Mouse (Mus musculus) hindbrain, embryonic 13.5 days (tissue): ENCODE measurements around the gene Pam. TPM values are rescaled to one million over a fixed set of nuclear protein-coding genes. Genes with fewer than 3 reads are reported as not detected.
"Not testable (repeated sequence)": the region's sequence is repeated elsewhere in the genome, so short reads cannot be mapped to it uniquely, and the experiment has no call there.

Source experiments
- ATAC-seq: fragments of 200-750 bp; cut with Nextera tagmentation; 2 replicates; pipeline ENCODE4 v1.8.0; 2017; ENCODE audit warnings: moderate TSS enrichment; ENCODE audit not compliant: low FRiP score
- H3K27ac ChIP-seq: fragments of 300-500 bp; sonication (generic); 2 replicates; pipeline ENCODE4 v1.5.1; 2015; ENCODE audit warnings: inconsistent platforms, mild to moderate bottlenecking, moderate library complexity
- H3K27me3 ChIP-seq: fragments of 300-500 bp; sonication (generic); 2 replicates; pipeline ENCODE4 v1.6.1; 2015; ENCODE audit warnings: mild to moderate bottlenecking, inconsistent platforms
- H3K36me3 ChIP-seq: fragments of 300-500 bp; sonication (generic); 2 replicates; pipeline ENCODE4 v1.6.1; 2015; ENCODE audit warnings: mild to moderate bottlenecking, inconsistent platforms
- H3K4me1 ChIP-seq: fragments of 300-500 bp; sonication (generic); replicated peaks from 2 replicates; pipeline ENCODE4 v1.6.1; 2015; ENCODE audit warnings: inconsistent platforms
- H3K4me2 ChIP-seq: fragments of 300-500 bp; sonication (generic); 2 replicates; pipeline ENCODE4 v1.6.1; 2015; ENCODE audit warnings: inconsistent platforms, mild to moderate bottlenecking, moderate library complexity
- H3K4me3 ChIP-seq: fragments of 300-500 bp; sonication (generic); 2 replicates; pipeline ENCODE4 v1.5.1; 2015; ENCODE audit warnings: mild to moderate bottlenecking, inconsistent platforms
- H3K9ac ChIP-seq: fragments of 300-500 bp; sonication (generic); 2 replicates; pipeline ENCODE4 v1.6.1; 2015; ENCODE audit warnings: mild to moderate bottlenecking, inconsistent platforms
- H3K9me3 ChIP-seq: fragments of 300-500 bp; sonication (generic); 2 replicates; pipeline ENCODE4 v1.6.1; 2016; ENCODE audit warnings: inconsistent platforms
- WGBS: fragments of 180-500 bp; shearing (Covaris S2); methylation state at CpG from one replicate; pipeline ENCODE4 v1.1.7; 2015; 5-methylcytosine and 5-hydroxymethylcytosine counted together
- polyA plus RNA-seq: library from polyadenylated mRNA; unstranded; fragments of >200 nt; fragmentation: Nextera tagmentation; extraction: Ambion mirVana; gene quantifications from 2 replicates; pipeline ENCODE4 v1.2.1, GENCODE M21; 2015

The Pam gene
- polyA plus RNA-seq, 1 experiment from 2014 or later = 35.3 TPM

GRCm38 (mm10) chr1:97765712-97766111, 329.7 kb downstream of the Pam start:
- H3K9me3 ChIP-seq, H3K27ac ChIP-seq, H3K27me3 ChIP-seq, H3K9ac ChIP-seq, ATAC-seq, H3K36me3 ChIP-seq, H3K4me3 ChIP-seq, H3K4me2 ChIP-seq: not testable (repeated sequence)
- peaks cover 32% of the 10 kb centered on the region for H3K4me1 ChIP-seq
- 81% methylated on average over 4 of the region's 4 CpGs for WGBS

- WGBS = 63% methylated on average over 6 of the region's 6 CpGs
Measured at GRCm38 (mm10) chr1:97761477-97761876, 334.0 kb downstream of the Pam start.

GRCm38 (mm10) chr1:97760598-97760997, 334.8 kb downstream of the Pam start:
- no peak overlapping the region for H3K9ac ChIP-seq
- peaks cover 12% of the 10 kb centered on the region; the same call in 1 of the 2 replicates for H3K36me3 ChIP-seq
- H3K4me2 ChIP-seq = no peak overlapping the region
- ATAC-seq = no peak
- WGBS = 64% methylated on average over 7 of the region's 7 CpGs
- no peak overlapping the region for H3K4me3 ChIP-seq
- H3K27ac ChIP-seq = no peak overlapping the region
- H3K9me3 ChIP-seq = no peaks in the 10 kb centered on the region
- H3K4me1 ChIP-seq = peaks cover 16% of the 10 kb centered on the region
- no peaks in the 10 kb centered on the region for H3K27me3 ChIP-seq

More at GRCm38 (mm10) chr1:97761477-97761876, 334.0 kb downstream of the Pam start:
- no peak overlapping the region for H3K4me3 ChIP-seq
- peaks cover 8% of the 10 kb centered on the region; the same call in 1 of the 2 replicates for H3K36me3 ChIP-seq
- peaks cover 20% of the 10 kb centered on the region for H3K4me1 ChIP-seq
- no peaks in the 10 kb centered on the region for H3K27me3 ChIP-seq
- H3K9ac ChIP-seq = no peak overlapping the region
- H3K27ac ChIP-seq = no peak overlapping the region
- no peak for ATAC-seq
- H3K9me3 ChIP-seq = no peaks in the 10 kb centered on the region
- H3K4me2 ChIP-seq = no peak overlapping the region

GRCm38 (mm10) chr1:97759841-97760240, 335.6 kb downstream of the Pam start:
- no peaks in the 10 kb centered on the region for H3K9me3 ChIP-seq

GRCm38 (mm10) chr1:97754392-97754791, 341.1 kb downstream of the Pam start:
- H3K4me3 ChIP-seq = no peak overlapping the region
- H3K36me3 ChIP-seq = peaks cover 47% of the 10 kb centered on the region
- H3K9me3 ChIP-seq = no peaks in the 10 kb centered on the region
- no peaks in the 10 kb centered on the region for H3K4me1 ChIP-seq
- no peak overlapping the region for H3K4me2 ChIP-seq
- no peak overlapping the region for H3K9ac ChIP-seq
- no peak for ATAC-seq
- no peak overlapping the region for H3K27ac ChIP-seq
- WGBS = 84% methylated on average over 4 of the region's 4 CpGs
- no peaks in the 10 kb centered on the region for H3K27me3 ChIP-seq

More at GRCm38 (mm10) chr1:97759841-97760240, 335.6 kb downstream of the Pam start:
- no peak overlapping the region for H3K4me2 ChIP-seq
- no peaks in the 10 kb centered on the region for H3K27me3 ChIP-seq
- 0 out of 2 replicates have a peak, but pooled peaks cover 9% of the 10 kb centered on the region for H3K4me1 ChIP-seq
- no peak overlapping the region for H3K4me3 ChIP-seq
- H3K36me3 ChIP-seq = peaks cover 19% of the 10 kb centered on the region
- H3K27ac ChIP-seq = no peak overlapping the region
- H3K9ac ChIP-seq = no peak overlapping the region
- no peak for ATAC-seq

- Histone ChIP-seq H3K4me3 (no peak overlapping the region), H3K4me2 (no peak overlapping the region), H3K9me3 (no peaks in the 10 kb centered on the region), H3K9ac (no peak overlapping the region), H3K36me3 (peaks cover 49% of the 10 kb centered on the region), H3K4me1 (no peaks in the 10 kb centered on the region), H3K27me3 (no peaks in the 10 kb centered on the region), H3K27ac (no peak overlapping the region)
- ATAC-seq = no peak
Measured at GRCm38 (mm10) chr1:97753216-97753615, 342.2 kb downstream of the Pam start.

GRCm38 (mm10) chr1:97748163-97748562, 347.3 kb downstream of the Pam start:
- no peak for ATAC-seq
- Histone ChIP-seq H3K4me1 (no peaks in the 10 kb centered on the region), H3K4me3 (no peak overlapping the region), H3K9ac (no peak overlapping the region), H3K27ac (no peak overlapping the region), H3K27me3 (no peaks in the 10 kb centered on the region), H3K36me3 (peaks cover 58% of the 10 kb centered on the region), H3K9me3 (no peaks in the 10 kb centered on the region), H3K4me2 (no peak overlapping the region)
- 93% methylated on average over 3 of the region's 3 CpGs for WGBS

GRCm38 (mm10) chr1:97746261-97746660, 349.2 kb downstream of the Pam start:
- Histone ChIP-seq H3K27me3 (no peaks in the 10 kb centered on the region), H3K9me3 (no peaks in the 10 kb centered on the region), H3K4me2 (no peak overlapping the region), H3K36me3 (peaks cover 58% of the 10 kb centered on the region), H3K9ac (no peak overlapping the region), H3K4me3 (no peak overlapping the region), H3K27ac (no peak overlapping the region), H3K4me1 (no peaks in the 10 kb centered on the region)
- 98% methylated on average over 7 of the region's 7 CpGs for WGBS
- no peak for ATAC-seq

GRCm38 (mm10) chr1:97745712-97746111, 349.7 kb downstream of the Pam start:
- Histone ChIP-seq H3K4me2 (no peak overlapping the region), H3K9me3 (no peaks in the 10 kb centered on the region), H3K9ac (no peak overlapping the region), H3K4me3 (no peak overlapping the region), H3K36me3 (peaks cover 58% of the 10 kb centered on the region), H3K27me3 (no peaks in the 10 kb centered on the region), H3K27ac (no peak overlapping the region), H3K4me1 (no peaks in the 10 kb centered on the region)
- 94% methylated on average over 4 of the region's 4 CpGs for WGBS
- no peak for ATAC-seq
